Mouse (Mus musculus): ENCODE results near the gene Ttf2. TPM values are rescaled to one million over a fixed set of nuclear protein-coding genes. Genes with fewer than 3 reads are reported as not detected.

Gene Ttf2
- total RNA-seq, 2 experiments from 2014 or later, result 15.1 to 16.5 TPM

GRCm38 (mm10) chr3:100989417-100989816 is 20.0 kb upstream of the Ttf2 start:
- no peak for DNase-seq (ENCODE audit: low spot score in 2 of 2)

GRCm38 (mm10) chr3:100979290-100979689 is 9.8 kb upstream of the Ttf2 start:
- DNase-seq (ENCODE audit: low spot score in 2 of 2), result no peak

GRCm38 (mm10) chr3:100973906-100974305 is 4.4 kb upstream of the Ttf2 start:
- no peak for DNase-seq (ENCODE audit: low spot score in 2 of 2)

- no peak for DNase-seq (ENCODE audit: low spot score in 2 of 2)
Measured at GRCm38 (mm10) chr3:100963849-100964542, 5.5 kb downstream of the Ttf2 start.

GRCm38 (mm10) chr3:100961501-100961900 is 8.0 kb downstream of the Ttf2 start:
- no peak for DNase-seq (ENCODE audit: low spot score in 2 of 2)

GRCm38 (mm10) chr3:100961007-100961406 is 8.5 kb downstream of the Ttf2 start:
- no peak for DNase-seq (ENCODE audit: low spot score in 2 of 2)

- DNase-seq (ENCODE audit: low spot score in 2 of 2), result no peak
Measured at GRCm38 (mm10) chr3:100954616-100955015, 14.8 kb downstream of the Ttf2 start.

GRCm38 (mm10) chr3:100951531-100951930 is 17.9 kb downstream of the Ttf2 start:
- no peak for DNase-seq (ENCODE audit: low spot score in 2 of 2)

- DNase-seq (ENCODE audit: low spot score in 2 of 2), result no peak
Measured at GRCm38 (mm10) chr3:100947286-100947685, 22.2 kb downstream of the Ttf2 start.

GRCm38 (mm10) chr3:100940496-100941037 is 28.9 kb downstream of the Ttf2 start:
- DNase-seq (ENCODE audit: low spot score in 2 of 2), result no peak

GRCm38 (mm10) chr3:100938211-100938610 is 31.3 kb downstream of the Ttf2 start:
- DNase-seq (ENCODE audit: low spot score in 2 of 2), result no peak

GRCm38 (mm10) chr3:100936201-100936600 is 33.3 kb downstream of the Ttf2 start:
- DNase-seq (ENCODE audit: low spot score in 2 of 2), result no peak

- no peak for DNase-seq (ENCODE audit: low spot score in 2 of 2)
Measured at GRCm38 (mm10) chr3:100935521-100935920, 33.9 kb downstream of the Ttf2 start.

GRCm38 (mm10) chr3:100932077-100932944 is 37.2 kb downstream of the Ttf2 start:
- DNase-seq (ENCODE audit: low spot score in 2 of 2), result no peak

- no peak for DNase-seq (ENCODE audit: low spot score in 2 of 2)
Measured at GRCm38 (mm10) chr3:100931332-100932076, 38.0 kb downstream of the Ttf2 start.

GRCm38 (mm10) chr3:100925176-100925575 is 44.3 kb downstream of the Ttf2 start:
- no peak for DNase-seq (ENCODE audit: low spot score in 2 of 2)

GRCm38 (mm10) chr3:100924065-100924732 is 45.3 kb downstream of the Ttf2 start:
- DNase-seq (ENCODE audit: low spot score in 2 of 2), result no peak

- DNase-seq (ENCODE audit: low spot score in 2 of 2), result no peak
Measured at GRCm38 (mm10) chr3:100922506-100923375, 46.7 kb downstream of the Ttf2 start.

GRCm38 (mm10) chr3:100921825-100922505 is 47.5 kb downstream of the Ttf2 start, which contains the start of gene Trim45:
Gene Trim45 (plus strand): TSS chr3:100922202.
- DNase-seq (ENCODE audit: low spot score in 2 of 2), result peak; percentile 83 to 94

All from adrenal gland, postnatal 4 days (tissue).